Mouse (Mus musculus) cerebellum, adult (tissue): ENCODE measurements around the gene Sos1.
"Not testable (repeated sequence)": the region's sequence is repeated elsewhere in the genome, so short reads cannot be mapped to it uniquely, and the experiment has no call there.

ENCODE experiments used
- ATAC-seq: cut with Nextera tagmentation; 2 replicates; pipeline ENCODE4 v1.9.2; 2017; ENCODE audit warnings: mild to moderate bottlenecking, moderate library complexity, mixed read lengths; ENCODE audit not compliant: insufficient number of reproducible peaks, low FRiP score, low TSS enrichment

Gene Sos1

DNA sequence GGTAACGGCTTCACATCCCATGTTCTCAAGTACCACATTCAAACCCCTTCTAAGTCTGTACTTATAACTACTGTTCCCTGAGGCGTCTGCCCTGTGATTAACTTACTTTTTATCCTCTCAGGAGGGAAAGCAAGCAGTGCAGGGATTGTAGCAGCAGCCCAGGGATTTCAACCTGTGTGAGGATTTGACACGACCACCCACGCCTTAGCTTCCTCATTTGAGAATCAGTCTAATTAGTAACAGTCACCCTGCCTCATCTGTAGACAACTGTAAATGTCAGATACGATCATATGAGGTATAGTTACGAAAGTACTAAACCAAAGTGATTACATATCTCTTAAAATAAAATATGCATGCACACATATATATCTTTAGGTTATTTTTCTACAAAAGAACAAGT, 15.9 kb upstream of the Sos1 start:
- no peak for ATAC-seq

DNA sequence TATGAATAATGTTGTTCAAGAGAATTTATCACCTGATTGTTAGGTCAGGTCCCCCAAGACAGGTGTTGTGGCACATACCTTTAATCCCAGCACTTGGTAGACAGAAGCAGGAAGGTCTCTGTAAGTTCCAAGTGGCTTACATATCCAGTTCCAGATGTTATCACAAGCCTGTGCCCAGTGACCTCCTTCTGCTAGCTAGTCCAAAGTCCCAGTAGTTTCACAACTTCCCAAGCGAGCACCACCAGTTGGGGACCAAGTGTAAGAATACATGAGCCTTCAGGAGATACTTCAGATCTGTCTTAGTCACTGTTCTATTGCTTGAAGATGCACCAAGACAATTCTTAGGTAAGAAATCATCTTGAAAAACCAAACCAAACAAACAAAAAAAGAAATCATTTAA, 13.6 kb upstream of the Sos1 start:
- no peak for ATAC-seq

DNA sequence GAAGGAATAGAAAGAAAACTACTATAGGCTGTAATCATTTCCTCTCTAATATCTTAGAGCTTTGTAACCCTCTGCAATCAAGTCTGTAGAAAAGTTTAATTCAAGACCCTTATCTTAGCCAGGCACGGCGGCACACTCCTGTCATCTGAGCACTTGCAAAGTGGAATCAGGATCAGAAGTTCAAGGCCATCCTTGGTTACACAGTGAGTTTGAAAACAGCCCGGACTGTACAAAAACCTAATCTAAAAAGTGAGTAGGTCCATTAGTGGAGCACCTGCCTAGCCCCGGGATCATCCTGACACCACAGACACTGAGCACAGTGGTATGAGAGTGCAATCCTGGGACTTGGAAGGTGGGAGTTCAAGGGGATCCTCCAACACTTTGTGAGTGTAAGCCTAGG, 12.6 kb upstream of the Sos1 start:
- ATAC-seq: no peak

DNA sequence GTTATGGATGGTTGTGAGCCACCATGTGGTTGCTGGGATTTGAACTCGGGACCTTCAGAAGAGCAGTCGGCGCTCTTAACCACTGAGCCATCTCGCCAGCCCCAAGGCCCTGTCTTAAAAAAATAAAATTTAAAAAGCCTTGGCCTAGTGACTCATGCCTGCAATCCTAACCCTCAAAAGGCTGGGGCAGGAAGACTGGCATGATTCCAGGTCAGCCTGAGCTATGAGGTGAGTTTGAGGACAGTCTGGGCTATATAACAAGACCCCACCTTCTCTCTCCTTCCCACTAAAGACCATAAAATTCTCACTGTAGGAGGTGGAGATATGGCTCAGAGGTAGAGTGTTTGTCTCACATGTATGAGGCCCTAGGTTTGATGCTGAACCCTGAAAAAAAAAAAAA, 12.0 kb upstream of the Sos1 start:
- no peak for ATAC-seq

DNA sequence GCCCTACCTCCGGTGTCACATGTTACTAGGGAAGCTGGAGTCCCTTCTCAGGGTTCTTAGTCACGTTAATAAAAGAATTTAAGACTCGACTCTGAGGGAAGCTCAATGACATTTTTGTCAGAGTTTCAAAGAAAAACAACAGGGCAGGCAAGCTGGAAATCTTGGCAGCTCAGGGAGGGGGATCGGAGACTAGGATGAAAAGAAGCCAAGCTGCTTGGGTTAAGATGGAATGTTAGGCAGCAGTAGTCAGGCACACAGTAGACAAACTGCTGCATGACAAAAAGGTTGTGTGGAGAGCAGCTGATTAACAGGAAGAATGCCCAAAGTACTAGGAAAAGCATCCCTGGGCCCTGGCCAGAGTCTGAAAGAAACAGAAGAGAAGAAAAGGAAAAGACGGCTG, 9.9 kb upstream of the Sos1 start:
- no peak for ATAC-seq

DNA sequence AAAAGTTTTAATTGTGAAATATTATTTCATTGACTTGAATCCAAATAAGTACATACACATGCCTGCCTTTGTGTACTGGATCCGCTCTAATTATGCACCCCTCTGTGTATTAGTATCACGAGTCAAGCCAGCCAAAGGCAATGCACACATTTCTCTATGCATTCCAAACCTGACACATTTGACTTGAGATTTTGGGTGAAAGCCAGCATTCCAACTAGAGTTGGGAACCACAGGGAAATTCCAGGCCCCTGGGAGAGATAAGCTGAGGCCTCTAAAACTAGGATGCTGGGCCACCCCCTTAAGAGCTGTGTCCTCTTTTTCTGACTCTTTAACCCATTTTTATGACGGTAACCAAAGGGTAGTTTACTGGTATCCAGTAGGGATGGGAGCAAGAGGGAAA, 8.7 kb upstream of the Sos1 start:
- no peak for ATAC-seq

DNA sequence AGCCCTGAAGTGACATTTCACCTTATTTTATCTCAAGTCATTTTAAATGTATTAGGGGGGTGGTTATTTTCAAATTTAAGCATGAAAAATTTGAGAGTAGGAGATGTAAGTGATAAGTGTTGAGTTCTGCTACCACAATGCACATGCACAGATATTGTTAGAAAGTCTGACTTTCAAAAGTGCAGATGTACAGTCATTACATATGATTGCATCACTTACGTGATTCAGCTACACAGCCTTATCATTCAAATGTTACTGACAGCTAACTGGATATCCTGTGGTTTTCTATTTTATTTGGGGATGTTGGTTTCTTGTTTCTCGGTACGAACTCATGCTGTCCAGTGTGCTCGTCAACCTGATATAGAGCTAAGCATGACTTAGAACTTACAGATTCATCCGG, 4.9 kb upstream of the Sos1 start:
- no peak for ATAC-seq

DNA sequence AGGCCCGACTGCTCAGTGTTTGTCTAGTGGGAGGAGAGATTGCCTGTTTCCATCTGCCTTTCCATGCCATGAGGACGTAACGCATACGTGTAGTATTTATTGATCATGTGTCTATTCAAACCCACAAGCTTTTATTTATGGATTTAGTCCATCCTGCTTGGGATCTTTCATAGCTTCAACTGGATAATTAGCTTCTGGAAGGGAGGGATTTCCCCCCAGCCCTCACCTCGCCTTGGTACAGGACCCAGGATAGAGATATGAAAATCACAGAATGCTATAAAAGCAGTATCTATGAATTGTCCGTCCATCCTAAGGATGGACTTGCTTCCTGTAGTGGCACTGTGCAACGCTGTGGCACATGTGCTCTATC, 587 bp upstream of the Sos1 start:
- no peak for ATAC-seq

DNA sequence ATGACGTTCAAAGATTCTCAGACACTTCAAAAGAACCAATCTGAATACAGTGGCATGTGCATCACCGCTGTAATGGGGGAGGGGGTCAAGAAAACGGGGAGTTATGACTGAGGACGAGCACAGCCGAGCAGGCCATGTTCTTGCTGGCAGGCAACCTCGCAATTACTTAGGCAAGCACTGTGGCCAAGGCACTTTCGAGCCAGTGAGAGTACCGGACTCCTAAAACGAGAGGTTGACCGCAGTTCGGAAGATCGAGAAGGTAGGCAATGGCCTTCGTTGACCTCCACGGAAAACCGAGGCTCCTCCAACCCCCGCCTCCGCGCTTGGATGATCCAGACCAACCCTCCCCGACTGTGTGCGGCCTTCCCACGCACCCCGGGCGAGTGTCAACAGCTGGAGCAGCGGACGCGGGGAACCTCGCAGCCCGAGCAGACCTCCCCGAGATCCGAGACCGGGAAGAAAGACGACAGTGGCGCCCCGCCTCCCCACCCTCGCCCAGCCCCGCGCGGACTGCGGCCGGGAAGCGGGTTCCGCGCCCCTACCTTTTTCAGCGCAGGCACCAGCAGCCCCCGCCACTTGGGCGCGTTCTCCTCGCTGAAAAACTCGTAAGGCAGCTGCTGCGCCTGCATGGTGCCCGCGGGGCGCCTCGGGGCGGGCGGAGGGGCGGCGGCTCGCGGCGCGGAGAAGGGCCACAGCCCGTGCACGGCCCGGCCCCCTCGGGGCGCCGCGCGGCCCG, 790 bp downstream of the Sos1 start:
- ATAC-seq: 0 out of 2 replicates have a peak, but pooled peaks have one; percentile 5

DNA sequence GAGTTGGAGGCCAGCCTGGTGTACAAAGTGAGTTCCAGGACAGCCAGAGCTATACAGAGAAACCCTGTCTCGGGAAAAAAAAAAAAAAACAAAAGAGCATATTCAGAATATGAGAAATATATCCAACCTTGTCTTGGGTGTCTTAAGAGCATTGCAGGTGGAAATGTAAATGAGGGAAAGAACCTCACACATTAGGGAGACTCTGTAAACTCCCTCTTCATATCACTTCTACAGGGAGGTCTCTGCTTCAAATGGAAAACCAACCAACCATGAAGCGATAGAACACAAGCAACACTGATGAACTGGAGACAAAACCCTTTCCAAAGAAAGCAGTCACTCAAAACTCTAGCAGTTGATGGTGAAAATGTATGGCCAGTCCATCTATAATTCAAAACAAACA, 2.6 kb downstream of the Sos1 start:
- ATAC-seq: no peak

DNA sequence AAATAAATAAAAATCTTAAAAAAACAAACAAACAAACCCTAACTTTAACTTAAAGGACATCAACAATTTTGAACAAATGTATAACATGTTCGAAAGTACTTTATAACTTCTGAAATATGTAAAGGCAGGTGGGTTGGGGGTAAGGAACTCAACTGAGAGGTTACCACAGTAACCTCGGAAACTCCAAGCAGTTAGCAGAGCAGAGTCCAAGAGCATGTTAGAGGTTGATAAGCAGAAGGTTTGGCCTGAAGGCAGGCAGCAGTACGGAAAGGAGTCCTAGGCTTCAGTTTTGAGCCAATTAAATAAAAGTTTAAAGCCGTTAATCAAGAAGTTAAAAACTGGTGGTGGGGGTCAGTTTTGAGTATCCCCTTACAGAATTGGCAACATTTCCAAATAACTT, 3.8 kb downstream of the Sos1 start:
- no peak for ATAC-seq

DNA sequence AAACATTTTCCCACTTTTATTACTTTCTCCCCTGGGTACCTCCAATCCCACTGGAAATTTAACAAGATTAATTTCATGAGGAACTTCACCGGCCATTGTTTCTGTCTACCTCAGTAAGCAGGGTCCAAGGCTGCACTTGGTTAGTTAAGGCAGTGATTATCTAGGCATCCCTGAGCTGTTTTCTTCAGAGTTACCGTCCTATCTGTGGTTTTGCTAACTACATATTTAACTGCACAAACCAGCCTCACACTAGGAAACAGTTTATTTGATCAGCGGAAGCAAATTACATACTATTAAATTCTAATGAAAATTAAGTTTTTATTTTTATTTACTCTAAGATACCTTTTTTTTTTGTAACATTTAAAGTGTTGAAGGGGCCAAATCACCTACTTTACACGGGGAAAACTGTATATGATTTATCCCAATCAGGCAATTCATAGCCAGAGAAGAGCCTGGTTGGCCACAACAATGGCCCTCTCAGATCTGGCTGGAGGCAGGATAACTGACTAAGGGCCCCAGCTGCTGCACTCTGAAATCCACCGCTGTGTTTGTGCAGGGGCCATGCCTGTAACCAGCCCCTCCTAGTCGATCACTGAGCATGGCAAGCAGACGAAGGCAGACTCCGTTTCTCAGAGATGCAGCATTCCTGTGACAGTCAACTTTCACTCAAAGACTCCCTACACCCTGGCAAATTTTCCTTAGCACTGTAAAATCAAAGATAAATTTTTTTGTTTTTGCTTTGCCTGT, 9.0 kb downstream of the Sos1 start:
- ATAC-seq: no peak

DNA sequence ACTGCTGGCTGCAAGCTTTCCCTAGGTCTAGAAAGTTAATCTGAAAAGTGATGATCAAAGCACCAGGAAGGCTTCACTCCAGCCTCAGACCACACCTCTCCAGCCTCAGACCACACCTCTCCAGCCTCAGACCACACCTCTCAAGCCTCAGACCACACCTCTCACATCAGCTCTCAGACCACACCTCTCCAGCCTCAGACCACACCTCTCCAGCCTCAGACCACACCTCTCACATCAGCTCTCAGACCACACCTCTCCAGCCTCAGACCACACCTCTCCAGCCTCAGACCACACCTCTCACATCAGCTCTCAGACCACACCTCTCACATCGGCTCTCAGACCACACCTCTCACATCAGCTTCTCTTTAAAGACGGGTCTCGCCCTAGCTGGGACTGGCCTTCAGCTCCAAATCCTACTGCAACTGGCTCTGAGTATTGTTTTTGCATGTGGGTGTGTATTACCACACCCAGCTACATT, 11.8 kb downstream of the Sos1 start:
- ATAC-seq: not testable (repeated sequence)

DNA sequence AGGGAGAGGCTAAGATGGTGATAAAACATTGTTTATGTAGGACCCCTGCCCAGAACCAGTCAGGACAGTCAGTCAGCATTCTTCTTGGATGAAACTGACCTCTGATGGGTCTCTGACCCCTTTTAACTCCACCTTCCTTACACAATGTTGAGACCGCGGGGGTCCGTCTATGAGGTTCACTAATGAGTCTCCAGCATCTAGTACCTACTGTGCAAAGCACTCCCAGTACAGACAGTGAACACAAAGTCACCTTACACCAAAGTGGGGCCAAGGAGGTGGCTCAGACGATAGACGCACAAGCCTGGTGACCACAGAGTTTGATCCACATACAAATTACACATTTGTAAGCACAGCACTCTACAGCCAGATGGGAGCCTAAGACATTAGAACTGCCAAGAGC, 20.0 kb downstream of the Sos1 start:
- no peak for ATAC-seq

DNA sequence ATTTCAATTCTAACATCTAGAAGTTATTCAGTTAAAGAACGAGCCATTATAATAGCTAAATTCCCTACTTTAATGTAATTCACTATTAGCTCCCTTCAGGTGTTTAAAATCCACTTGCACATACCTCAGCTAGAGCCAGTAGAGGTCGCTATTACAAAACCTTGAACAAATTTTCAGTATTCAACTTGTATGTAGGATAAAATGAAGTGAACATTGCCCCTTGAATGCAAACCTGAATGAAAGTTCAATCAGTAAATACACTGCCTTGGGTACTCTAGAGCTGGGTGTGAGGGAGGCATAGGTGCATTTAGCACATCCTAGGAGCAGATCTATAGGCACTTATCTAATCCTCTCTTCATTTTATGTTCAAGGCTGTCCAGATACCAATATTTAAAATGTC, 24.6 kb downstream of the Sos1 start:
- no peak for ATAC-seq

DNA sequence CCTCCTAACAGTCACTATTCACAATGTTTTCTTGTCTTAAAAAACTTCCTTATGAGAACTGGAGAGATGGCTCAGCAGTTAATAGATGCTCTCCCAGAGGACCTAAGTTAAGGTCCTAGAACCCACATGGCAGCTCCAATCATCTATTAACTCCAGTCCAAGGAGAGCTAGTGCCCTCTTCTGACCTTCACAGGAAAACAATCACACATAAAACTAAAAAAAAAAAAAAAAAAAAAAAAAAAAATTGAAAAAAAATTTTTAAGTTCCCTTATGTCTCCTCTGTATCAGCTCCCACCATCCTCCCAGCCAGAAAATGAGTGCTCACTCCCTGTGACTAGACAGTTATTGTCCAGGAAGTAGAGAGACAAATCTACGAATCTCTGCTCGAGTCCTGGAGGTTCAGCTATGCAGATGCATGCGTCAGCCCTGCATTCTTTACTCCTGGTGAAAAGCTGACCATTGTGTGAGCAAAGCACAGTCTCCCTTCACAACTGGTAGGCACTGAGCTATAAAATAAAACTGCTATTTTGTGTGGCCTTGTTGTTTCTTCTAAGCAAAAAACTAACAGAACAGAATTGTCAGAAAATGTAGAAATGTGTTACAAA, 29.7 kb downstream of the Sos1 start:
- no peak for ATAC-seq

DNA sequence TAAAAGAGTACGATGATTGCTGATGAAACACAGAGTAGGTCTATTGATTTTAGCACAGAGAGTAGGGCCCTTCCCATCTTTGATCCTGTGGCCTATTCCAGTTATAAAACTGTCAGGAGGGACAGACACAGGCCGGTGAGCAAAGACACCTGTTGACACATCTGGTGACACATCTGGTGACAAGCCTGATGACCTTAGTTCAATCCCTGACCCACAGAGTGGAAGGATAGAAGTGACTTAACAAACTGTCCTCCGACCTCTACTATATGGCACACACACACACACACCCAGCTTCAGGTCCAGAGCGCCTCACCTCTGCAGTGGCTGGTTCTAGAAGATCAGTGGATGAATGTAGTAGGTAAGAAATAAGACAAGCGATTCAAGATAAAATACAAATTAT, 33.8 kb downstream of the Sos1 start:
- ATAC-seq: no peak

DNA sequence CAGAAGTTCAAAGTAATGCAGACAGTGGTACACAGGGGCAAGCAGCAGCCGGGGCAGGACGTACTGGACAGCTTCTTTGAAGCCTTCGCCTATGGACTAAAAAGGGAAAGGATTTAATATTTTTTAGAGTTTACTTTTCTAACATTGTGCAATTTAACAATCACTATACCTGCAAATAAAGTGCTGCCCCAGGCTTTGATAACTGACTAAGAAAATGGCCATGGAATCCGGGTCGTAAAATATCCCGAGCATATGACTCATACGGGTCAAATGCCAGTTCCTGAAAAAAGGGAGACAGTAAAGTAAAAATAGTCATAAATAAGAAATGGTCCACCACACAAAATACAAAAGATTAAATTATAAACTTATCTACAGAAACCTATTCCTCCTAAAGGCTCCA, 34.8 kb downstream of the Sos1 start:
- ATAC-seq: no peak

DNA sequence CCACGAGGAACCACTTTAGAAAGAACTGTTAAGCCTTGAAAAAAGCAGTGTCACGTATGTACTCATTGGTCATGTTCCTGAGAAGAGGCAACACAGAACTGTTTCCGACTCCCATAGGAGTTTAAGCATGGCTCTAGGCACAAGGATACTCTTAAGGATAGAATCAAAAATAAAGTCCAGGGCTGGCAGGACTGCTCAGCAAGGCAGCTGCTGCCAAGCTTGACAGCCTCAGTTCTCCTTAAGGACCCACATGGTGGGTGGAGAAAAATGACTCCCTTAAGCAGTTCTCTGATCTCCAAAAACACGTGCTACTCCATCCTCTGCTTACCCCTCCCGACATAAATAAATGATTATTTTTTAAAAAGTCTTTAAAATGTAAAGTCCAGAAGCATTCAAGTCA, 44.6 kb downstream of the Sos1 start:
- ATAC-seq: no peak

DNA sequence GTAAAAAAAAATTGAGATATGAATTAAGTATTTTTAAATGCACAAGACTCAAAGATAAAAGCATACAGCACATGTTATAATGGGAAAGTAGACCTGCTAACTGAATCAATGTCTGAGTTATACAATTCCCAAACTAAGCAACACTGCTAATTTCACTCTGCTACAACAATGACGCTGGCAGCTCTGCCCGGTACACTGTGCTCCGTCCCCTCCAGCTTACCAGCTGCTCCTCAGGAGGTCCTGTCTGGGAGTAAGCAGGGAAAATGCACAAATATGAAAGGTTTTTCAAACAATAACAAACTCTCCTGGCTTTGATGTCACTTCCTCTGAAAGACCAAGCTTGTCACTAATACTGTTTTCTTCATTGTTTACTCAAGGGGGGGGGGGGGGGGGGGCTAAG, 45.8 kb downstream of the Sos1 start:
- ATAC-seq: no peak

DNA sequence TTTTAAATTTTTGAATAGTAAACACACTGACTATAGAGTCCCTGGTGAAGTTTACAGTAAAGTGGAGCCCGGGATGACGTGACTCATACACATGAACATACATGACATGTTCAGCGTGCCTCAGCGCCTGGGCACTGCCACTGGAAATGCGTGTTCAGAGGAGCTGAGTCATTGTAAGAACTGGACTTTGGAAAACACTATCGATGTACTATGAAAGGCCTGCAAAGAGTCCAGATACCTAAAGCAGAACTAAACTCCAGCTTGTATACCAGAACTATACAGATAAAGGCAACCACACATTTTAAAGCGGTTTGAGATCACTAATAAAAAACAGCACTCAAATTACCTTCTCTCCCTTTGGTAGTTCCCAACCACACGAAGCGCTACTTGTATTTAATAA, 48.3 kb downstream of the Sos1 start:
- ATAC-seq: no peak

DNA sequence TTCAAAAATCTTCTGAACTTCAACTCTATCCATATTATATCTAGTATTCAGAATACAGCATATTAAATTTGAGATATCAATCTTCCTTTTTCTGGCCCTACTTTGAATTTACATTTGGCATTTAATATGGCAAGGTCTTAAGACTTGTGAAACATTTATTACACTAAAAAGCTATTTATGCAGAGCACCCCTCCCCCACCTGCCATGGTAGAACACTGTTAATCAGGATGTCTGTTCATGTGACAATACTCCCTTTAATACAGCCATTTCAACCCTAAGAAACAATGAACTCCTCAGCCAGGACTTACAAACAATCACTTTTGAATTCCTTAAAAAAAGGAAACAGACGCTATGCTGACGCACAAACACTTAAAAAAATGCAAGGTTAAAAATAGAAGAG, 52.3 kb downstream of the Sos1 start:
- ATAC-seq: no peak
